Mouse (Mus musculus): ENCODE data around the gene Ptprj.
"Not testable (repeated sequence)": the region's sequence is repeated elsewhere in the genome, so short reads cannot be mapped to it uniquely, and the experiment has no call there.

Ptprj gene

DNA sequence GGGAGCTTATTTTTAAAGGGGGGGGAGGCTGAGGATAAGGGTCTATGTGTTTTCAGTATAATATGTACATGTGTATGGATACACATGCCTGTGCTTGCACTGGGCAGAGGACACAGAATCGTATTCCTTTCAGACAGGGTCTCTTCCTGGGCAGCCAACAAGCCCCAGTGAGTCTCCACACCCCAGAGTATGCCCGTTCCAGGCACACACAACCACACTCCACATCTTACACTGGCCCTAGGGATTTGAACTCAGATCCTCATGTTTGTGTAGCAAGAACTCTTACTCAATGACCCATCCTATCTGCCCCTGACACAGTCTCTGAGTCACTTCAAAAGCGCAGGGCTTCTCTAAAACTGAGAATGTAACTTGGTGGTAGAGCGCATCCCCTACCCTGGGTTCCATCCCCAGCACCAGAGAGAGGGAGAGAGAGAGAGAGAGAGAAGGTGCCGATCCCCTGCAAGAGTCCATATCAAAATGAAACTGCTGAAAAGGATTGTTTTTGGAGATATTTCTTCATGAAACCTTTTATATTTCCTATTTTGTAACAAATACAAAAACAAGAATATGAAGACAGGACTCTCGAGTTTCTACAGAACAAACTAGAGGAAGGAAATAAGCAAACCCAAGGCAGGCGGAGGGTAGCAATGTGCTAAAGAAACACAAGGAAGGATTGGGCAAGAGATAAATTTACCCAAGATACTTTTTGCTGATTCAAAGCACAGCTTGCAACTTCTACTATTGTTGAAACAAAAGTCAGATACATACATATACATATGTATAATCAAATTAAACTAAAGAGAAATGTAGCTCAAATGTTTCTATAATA, 2.8 kb downstream of the Ptprj start:
- DNase-seq (ENCODE audit: low read depth in 2 of 2, low spot score in 2 of 2), result no peak

DNA sequence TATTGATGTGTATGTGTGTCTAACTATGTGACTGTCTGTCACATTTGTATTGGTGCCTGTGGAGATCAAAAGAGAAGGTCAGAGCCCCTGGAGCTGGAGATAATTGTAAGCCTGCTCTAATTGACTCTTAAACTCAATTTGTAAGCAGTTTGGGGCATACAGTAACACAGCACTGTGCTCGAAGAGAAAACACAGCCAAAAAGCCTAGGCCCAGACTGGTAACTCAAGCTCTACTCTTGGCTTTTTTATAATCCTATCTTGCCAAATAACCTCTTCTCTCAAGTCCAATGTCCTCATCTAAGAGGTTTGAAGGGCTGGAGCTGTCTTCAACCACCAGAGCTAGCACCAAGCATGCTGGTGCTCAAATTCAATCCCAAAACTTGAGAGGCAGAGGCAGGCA, 3.5 kb downstream of the Ptprj start:
- DNase-seq (ENCODE audit: low read depth in 2 of 2, low spot score in 2 of 2), result no peak

DNA sequence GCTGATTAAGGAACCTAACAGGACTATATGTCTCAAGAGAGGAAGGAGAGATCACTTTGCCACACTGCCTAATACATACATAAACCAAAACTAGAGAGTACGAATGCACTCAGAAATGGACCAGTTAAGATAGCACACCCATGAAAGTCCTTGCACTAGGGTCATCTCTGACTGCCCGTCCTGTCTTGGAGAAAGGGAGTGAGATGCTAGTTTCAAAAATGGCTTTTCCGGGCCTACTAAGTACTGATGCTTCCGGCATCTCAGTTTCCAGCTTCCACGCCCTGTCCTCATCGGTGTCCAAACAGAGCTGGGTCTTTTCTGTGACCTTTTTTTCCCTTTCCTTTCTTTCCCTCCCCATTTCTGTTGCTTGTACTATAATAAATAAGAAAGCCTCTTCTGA, 4.0 kb downstream of the Ptprj start:
- DNase-seq (ENCODE audit: low read depth in 2 of 2, low spot score in 2 of 2), result no peak

DNA sequence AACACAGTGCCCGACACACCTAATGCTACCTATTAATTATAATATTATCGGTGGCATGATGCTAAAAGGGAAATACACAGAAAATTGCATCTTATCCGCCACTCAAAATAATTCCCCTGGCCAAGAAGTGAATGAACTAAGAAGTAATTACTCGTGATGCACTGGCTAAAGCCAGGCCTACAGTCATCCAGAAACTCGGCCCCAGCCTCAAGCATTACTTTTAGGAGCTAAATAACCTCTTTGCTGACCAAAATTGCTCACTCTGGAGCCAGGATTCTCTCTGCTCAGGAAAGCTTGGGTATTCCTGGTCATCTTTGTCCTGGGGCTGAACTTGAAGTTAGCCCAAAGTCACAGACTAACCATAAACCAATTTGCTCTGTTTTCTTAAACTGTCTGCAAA, 4.7 kb downstream of the Ptprj start:
- no peak for DNase-seq (ENCODE audit: low read depth in 2 of 2, low spot score in 2 of 2)

DNA sequence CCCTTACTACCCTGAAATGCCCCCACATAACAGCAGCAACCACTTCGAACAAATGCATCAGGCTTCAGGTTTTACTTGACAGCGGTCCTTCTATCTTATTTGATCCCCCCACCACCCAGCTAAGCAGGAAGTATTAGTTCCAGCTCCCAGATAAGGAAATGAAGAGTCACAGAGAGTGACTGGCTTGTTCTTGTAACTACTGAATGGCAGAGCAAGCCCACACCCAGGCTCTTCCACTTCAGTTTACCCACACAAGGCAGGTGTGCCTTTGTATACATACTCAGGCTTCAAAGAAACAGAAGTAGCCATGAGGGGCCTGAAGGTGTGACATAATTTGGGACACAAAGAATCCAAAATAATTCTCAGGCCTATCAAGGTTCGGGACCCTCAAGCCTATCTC, 5.3 kb downstream of the Ptprj start:
- no peak for DNase-seq (ENCODE audit: low read depth in 2 of 2, low spot score in 2 of 2)

DNA sequence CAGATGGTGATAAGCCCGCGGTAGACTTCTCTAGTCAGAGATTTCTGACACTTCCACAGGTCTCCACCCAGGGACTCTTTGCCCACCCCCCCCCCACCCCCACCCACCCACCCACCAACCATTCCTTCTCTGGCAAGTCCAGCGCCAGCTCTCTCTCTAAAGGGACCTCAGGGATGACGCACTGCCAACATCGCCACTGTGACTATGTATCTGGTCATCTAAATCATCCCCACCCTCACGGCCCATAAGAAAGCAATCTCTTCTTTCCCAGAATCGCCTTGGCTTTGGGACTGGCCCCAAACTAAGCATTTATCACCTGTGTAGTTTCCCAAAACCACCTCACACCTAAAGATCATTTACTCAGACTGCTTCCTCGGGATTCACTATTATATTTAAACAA, 5.9 kb downstream of the Ptprj start:
- DNase-seq (ENCODE audit: low read depth in 2 of 2, low spot score in 2 of 2), result no peak

DNA sequence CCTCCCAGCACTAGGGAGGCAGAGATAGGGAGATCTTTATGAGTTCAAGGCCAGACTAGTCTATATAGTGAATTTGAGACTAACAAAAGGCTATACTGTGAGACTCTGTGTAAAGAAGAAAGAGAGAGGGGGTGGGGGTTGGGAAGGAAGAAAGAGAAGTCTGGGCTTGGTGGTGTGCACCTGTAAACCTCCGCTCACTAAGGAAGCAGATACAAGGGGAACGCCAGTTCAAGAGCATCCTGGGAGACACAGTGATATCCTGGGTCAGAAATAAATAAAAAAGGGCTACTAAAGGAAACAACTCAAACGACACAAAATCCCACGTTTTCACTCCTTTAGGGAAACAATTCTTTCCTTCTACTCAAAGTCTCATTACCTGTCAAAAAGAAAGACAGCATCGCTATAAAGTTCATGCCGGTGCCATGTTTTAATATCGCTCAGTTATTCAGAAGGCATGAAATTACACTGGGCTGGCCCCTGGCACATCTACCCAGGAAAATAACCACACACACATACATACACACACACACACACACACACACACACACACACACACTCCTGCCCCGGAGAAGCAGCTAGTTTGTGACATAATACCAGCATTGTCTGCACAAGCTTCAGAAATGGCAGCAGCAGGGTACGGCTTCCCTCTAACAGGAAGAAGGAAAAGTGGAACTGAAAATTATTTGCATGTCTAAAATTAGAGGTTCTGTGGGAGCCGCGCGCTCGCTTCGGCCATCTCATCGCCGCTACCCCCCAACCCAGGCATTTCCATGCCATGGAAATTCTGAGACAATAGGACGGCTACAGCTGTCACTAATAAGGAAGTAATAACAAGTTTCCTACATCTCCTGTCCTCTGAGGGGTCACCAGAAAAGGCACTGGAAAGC, 6.6 kb downstream of the Ptprj start:
- DNase-seq (ENCODE audit: low read depth in 2 of 2, low spot score in 2 of 2), result no peak

DNA sequence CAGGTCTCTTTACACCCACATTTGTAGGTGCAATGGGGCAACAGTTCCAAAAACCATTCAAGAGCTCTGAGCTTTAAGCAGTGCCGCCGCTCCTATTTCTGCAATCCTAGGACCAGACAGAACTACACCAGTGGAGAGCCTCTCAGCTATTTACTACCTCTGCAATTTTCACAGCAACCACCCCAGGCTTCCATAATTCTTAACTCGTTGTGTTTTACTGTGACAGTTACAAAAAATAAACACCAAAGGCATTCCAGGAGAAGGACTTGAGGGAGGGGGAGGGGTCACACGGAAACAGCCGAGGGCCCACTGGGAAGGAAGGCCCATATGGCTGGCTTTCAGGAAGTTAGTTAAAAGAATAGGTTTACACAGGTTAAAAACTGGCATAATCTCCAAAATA, 8.3 kb downstream of the Ptprj start:
- no peak for DNase-seq (ENCODE audit: low read depth in 2 of 2, low spot score in 2 of 2)

DNA sequence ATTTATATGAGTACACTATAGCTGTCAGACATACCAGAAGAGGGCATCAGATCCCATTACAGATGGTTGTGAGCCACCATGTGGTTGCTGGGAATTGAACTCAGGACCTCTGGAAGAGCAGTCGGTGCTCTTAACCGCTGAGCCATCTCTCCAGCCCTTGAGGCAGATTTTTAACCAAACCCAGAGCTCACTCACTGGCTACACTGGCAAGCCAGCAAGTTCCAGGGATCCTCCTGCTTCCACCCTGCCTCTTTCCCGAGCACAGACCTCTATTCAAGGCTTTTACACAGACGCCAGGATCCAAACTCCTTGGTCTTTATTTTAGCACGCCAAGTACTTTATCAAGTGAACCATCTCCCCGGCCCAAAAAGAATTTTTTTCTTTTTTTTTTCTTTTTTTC, 9.0 kb downstream of the Ptprj start:
- not testable (repeated sequence) for DNase-seq (ENCODE audit: low read depth in 2 of 2, low spot score in 2 of 2)

DNA sequence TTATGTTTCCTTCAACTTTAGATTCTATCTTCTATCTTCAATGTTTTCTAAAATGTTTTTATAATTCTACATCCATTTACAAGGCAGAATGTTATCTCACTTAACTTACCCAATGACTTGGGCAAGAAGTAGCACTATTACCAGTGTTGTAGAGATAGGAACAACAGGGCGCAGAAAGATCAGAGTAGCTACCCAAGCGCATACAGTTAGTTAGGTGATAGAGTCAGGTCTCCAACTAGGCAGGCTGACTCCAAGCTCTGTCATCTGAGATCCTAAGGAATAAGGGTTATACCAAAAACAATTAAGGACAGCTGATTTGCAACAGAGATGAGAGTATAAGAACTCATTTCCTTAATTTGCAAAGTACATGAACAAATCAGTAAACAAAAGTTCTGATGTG, 9.6 kb downstream of the Ptprj start:
- no peak for DNase-seq (ENCODE audit: low read depth in 2 of 2, low spot score in 2 of 2)

DNA sequence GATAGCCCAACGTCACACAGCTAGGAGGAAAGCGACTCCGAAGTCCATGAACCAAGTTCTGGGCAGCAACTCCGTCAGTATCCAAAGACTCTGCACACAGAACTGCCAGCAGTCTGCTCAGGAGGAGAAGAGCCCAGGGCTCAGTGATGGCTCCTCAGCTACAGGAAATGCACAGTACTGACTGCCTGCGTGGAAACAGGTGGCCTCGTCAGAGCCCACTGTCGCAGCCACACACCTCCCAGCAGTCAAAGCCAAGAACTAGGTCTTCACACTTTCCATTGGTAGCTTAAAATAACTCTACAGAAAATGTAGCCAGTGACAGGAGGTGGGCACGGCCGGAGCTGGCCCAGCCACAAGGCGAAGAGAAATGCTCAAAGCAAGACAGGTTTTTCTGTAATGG, 10.2 kb downstream of the Ptprj start:
- DNase-seq (ENCODE audit: low read depth in 2 of 2, low spot score in 2 of 2), result no peak

DNA sequence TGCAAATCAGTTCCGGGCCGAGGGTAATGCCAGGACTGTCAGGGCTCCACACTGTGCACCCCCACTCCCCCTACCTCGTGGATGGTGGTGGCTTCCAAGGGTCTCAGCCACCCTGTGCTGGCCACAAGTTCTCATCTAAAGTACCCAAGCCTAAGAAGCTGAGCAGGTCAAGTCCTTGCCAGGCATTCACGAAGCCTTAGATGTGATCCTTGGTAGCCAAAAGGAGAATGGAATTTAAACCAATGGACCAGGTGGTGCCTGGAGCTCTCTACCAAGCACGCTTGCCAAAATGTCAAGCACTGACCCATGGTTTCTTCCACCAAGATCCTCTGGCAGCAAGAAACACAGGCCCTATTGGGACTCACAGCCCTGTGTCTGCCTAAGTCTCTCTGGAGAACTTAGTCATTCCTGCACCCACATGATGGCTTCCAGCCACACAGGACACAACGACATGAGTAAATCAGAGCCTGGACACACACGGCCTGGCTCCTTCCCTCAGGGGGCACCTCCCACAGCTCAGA, 11.4 kb downstream of the Ptprj start:
- no peak for DNase-seq (ENCODE audit: low read depth in 2 of 2, low spot score in 2 of 2)

DNA sequence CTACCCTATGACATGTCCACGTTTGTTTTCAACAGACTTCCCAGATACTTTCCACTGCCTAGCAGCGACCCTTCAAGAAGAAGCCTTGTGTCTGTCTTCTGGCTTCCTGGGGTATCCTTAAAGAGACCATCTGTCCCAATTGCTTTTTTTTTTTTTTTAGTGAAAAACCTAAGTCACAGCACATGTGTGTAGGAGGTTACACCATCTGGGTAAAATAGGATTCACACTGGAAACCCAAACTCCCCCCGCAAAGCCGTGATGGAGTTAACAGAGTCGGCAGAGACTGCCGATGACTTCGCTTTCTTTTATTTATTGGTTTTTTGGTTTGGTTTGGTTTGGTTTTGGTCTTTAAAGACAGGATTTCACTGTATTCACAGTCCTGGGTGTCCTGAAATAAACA, 12.4 kb downstream of the Ptprj start:
- DNase-seq (ENCODE audit: low read depth in 2 of 2, low spot score in 2 of 2), result no peak

DNA sequence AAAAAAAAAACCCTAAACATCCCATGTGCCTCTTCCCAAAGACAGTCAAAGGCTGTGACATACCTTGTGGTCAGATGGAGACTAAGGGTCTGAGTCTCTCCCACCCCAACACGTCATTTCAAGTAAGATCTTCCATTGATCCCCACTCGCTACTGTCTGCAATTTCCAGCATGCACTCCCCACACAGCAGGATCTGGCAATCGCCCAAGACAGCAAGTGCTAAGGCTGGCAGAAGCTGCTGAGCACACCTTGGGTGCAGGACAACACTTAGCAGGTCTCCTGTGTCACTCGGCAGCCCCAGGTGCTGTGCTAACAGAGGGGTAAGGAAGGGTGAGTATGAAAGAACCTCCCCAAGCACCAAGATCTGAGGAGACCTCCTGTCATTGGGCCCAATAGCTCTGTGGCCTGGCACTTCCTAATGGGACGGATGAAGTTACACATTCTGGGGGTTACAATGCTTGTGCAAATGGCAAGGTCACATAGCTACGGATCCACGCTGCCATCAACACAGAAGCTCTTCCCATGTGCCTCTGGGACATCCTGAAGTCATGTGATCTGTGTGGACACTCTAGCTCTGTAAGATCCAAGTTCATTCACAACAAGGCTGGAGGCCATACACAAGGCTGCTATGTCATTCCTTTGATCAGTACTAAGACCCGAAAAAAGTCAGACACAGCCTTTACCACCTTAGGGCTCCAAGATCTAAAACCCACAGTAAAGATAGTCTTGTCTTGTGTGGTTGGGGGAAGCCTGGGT, 13.5 kb downstream of the Ptprj start:
- no peak for DNase-seq (ENCODE audit: low read depth in 2 of 2, low spot score in 2 of 2)

DNA sequence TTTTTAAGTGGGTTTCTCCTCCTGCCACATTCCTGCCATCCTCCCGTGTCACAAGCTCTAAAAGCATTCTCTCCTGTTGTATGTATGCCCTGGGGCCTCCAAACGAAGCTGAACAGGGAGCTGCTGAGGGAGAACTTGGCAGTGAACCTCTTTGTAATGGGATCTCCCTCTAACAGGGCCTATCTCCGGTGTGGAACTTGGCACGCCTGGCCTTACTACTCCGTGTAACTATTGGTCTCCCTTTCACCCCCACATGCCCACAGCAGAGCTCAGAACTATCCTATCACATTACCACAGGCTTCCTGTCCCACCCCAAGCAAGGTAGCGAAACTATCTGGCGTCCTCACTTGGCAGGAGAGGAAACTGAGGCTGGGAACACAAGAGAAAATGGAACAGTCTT, 14.4 kb downstream of the Ptprj start:
- DNase-seq (ENCODE audit: low read depth in 2 of 2, low spot score in 2 of 2), result no peak

DNA sequence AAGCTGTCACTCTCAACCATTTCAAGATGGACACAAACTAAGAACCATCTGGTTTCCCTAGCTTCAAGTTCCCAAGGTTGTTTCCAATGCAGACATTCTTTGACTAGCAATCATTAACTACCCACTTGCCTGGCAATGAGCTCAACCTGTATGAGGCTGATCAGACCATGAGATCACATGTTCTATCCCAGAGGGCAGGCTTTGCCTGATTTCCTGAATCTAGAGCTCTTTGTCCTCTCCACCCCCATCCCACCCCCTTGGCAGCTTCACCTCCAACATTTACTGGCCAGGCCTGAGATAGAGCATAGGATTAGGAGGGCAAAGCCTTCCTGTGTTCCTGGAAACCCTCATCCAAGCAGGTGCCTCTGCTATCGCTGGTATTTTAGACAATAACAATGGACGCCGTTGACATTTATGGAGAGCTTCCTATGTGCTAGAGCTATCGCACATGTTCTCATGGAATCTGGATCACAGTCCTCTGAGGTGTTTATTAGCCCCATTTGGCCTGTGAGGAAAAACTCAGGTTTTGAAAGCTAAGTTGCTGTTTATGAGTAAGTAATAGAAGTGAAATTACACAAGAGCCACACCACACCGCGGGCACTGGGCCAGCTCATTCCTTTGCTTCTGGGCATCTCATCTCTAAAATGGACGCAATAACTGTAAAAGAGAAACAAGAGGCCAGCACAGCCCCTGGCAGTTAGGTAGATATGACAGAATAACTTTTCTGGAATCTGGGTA, 15.1 kb downstream of the Ptprj start:
- no peak for DNase-seq (ENCODE audit: low read depth in 2 of 2, low spot score in 2 of 2)

DNA sequence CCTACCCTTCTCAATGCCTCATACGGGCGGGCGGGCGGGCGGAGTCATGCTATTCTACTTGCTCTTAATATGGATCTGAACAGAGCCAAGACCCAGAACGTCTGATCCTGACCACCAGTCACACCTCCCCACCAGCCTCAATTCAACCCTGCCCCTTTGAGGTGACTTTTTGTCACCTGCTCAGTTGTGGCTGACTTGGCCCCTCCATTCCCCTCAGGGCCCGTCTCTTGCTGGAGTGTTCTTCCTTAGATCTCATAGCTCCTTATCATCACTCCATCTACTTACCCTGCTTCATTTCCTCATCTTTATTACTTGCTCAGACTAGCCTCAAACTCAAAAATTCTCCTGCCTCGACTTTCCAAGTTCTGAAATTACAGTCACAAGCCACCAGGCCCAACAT, 15.9 kb downstream of the Ptprj start:
- no peak for DNase-seq (ENCODE audit: low read depth in 2 of 2, low spot score in 2 of 2)

DNA sequence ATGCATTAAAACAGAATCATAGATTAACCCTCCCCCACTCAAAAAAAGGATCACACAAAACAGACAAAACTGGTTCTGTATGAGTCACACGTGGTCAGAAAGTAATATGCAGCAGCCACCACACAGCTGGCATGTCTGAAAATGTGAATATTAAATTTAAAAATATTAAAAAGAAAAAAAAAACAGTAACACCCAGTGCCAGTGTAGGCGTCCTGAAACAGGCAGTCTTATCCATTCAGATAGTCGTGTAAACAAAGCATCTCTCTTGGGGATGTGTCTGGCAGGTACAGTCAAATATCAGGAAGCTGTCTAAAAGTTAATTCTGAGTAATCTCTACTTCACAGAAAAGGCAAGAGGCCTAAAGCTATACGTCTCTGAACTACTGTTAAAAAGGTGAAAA, 17.3 kb downstream of the Ptprj start:
- DNase-seq (ENCODE audit: low read depth in 2 of 2, low spot score in 2 of 2), result no peak

DNA sequence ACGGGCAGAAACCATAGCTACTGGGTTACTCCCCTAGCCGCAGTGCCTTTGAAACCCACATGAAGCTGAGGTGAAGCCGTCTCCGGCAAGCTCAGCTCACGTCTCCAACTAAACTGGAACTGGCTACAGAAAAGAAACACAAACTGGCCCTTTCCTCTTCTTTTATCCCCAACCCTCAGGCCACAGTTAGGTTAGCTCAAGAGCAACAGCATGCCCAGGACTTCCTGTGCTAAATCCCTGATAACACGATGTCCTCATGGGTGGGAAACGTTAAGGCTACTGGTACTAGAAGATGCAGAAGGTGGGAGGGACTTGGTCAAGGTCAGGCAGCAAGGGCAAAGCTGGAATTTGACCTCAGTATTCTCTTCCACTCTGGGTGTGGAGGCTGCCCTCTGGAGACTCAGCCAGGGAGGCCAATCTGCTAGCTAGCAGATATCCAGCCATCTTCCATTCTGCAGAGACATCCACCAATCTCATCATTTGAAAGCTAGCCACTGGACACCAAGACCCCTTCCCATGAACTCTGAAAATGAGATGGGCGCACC, 18.2 kb downstream of the Ptprj start:
- no peak for DNase-seq (ENCODE audit: low read depth in 2 of 2, low spot score in 2 of 2)

DNA sequence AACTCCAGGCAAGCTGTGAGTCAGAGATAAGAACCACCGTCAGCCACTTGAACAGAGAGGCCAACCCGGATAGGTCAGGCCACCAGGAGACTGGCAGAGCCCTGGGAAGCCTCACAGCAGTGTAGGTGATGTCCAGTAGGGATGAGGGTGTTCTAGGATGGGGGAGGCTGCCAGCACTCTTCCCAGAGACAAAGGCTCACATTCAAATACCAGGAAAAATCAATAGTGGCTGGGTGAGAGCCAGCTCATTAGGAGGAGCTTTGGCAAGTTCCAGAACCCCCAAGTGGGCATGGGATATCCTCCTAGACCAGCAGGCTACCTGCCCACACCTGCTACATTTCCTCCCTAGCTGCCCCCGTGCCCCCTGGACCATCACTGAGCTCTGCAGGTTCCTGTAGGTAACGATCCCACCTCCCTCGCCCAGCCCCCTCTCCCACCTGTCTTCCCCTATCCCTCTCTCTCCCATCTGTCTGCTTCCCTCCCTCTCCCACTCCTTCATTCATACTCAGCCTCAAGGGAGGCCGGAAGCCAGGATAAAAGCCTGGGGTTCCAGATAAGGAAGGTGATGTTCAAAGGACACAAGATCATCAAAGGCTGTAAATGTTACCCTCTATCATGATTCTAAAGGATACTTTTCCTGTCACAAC, 20.1 kb downstream of the Ptprj start:
- DNase-seq (ENCODE audit: low read depth in 2 of 2, low spot score in 2 of 2), result no peak

Data from CD8-positive naive resting alpha-beta T cell, adult 2 months (primary cell).